8 mouse cellular contexts compared by ENCODE assay signal in the genomic region with DNA sequence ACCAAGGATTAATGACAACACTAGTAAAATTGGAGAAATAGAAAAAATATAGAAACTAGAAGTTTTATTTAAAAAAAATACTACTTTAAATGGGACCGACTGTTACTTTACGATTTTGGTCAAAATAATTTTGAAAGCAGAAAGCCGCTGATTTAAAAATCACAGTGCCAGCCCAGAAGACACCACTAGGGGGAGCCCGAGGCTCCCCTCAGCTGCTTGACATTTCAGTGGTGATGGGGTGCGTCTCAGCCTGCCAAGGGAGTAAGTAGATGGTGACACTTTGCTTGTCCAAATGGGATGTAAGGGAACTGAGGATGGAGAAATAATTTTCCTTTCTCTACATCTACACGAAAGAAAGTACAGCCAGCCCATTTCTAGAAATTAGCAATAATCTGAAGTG.
DNase-seq lines count a peak whose midpoint lies in the region; ATAC-seq and TF ChIP-seq lines count a peak whose summit lies in the region.

No protein-coding gene starts in this region.

- DNase-seq in liver, adult 2 months (ENCODE audit: extremely low read depth, low read depth, low spot score) = peak; percentile 20
- no peak for DNase-seq in liver, embryonic 11.5 days (ENCODE audit: low spot score)
- peak; percentile 68 for DNase-seq in R1 (ENCODE audit: low read depth, low spot score)
- peak; percentile 68 for DNase-seq in induced T-regulatory cell, adult 2 months (ENCODE audit: low read depth)
- peak; percentile 55 for DNase-seq in liver, postnatal 0 days
- DNase-seq in skeletal muscle tissue, adult 2 months (ENCODE audit: low read depth, low spot score) = peak; percentile 44

- no peak overlapping the region for H3K4me2 ChIP-seq in liver, embryonic 11.5 days
- no peak overlapping the region for H3K4me2 ChIP-seq in liver, postnatal 0 days (ENCODE audit: low read depth, low read length)

- H3K27me3 ChIP-seq in liver, adult 2 months (ENCODE audit: control insufficient read depth, insufficient read depth, low read length) = no peaks in the 10 kb centered on the region
- H3K27me3 ChIP-seq in liver, embryonic 11.5 days (replicated peaks; ENCODE audit: control insufficient read depth, insufficient read depth, low read length) = no peaks in the 10 kb centered on the region
- H3K27me3 ChIP-seq in liver, postnatal 0 days (ENCODE audit: insufficient read depth, low read length) = no peaks in the 10 kb centered on the region

- ATAC-seq in liver, embryonic 11.5 days (replicated peaks; ENCODE audit: low FRiP score) = no peak
- peak; percentile 80 for ATAC-seq in common myeloid progenitor, adult 5-6 weeks (replicated peaks; ENCODE audit: low read depth, poor library complexity, severe bottlenecking)
- ATAC-seq in liver, postnatal 0 days = no peak
- ATAC-seq in erythroid progenitor cell, adult 5-6 weeks (replicated peaks; ENCODE audit: low FRiP score, poor library complexity, severe bottlenecking) = no peak

- H3K79me2 ChIP-seq in liver, adult 2 months (ENCODE audit: control insufficient read depth, insufficient read depth, low read length) = no peaks in the 10 kb centered on the region

- 19% methylated on average over 6 of the region's 6 CpGs for WGBS in liver, adult 2 months
- 25% methylated on average over 6 of the region's 6 CpGs for WGBS in liver, embryonic 11.5 days
- 18% methylated on average over 6 of the region's 6 CpGs for WGBS in liver, postnatal 0 days (ENCODE audit: insufficient replicate concordance)

- TF ChIP-seq POLR2A in liver, adult 2 months (IDR thresholded peaks at IDR 0.05; ENCODE audit: extremely low read depth, insufficient read depth, low read length) = no peak

- no peak for TF ChIP-seq EP300 in liver, postnatal 0 days (IDR thresholded peaks at IDR 0.05; ENCODE audit: low read depth)

- no peaks in the 10 kb centered on the region for H3K9me3 ChIP-seq in liver, embryonic 11.5 days (ENCODE audit: control insufficient read depth, low read length)
- no peaks in the 10 kb centered on the region for H3K9me3 ChIP-seq in liver, postnatal 0 days (ENCODE audit: low read length)

- peak; percentile 88 for TF ChIP-seq CTCF in liver, adult 2 months (IDR thresholded peaks at IDR 0.05; ENCODE audit: low read depth, low read length)
- TF ChIP-seq CTCF in liver, postnatal 0 days (IDR thresholded peaks at IDR 0.05; ENCODE audit: low read depth) = peak; percentile 83

- no peaks in the 10 kb centered on the region for H3K4me1 ChIP-seq in liver, adult 2 months (ENCODE audit: control insufficient read depth, insufficient read depth, low read length)
- H3K4me1 ChIP-seq in liver, embryonic 11.5 days (replicated peaks; ENCODE audit: control insufficient read depth, insufficient read depth, low read length) = no peaks in the 10 kb centered on the region
- H3K4me1 ChIP-seq in liver, postnatal 0 days (ENCODE audit: insufficient read depth) = no peaks in the 10 kb centered on the region

- no peaks in the 10 kb centered on the region for H3K36me3 ChIP-seq in liver, adult 2 months (ENCODE audit: control insufficient read depth, insufficient read depth, low read length)
- H3K36me3 ChIP-seq in liver, embryonic 11.5 days (ENCODE audit: control insufficient read depth, insufficient read depth, low read length) = no peaks in the 10 kb centered on the region
- H3K36me3 ChIP-seq in liver, postnatal 0 days (replicated peaks; ENCODE audit: insufficient read depth, low read length) = no peaks in the 10 kb centered on the region

- H3K27ac ChIP-seq in liver, adult 2 months (replicated peaks; ENCODE audit: insufficient read depth, low read depth, low read length) = no peak overlapping the region
- H3K27ac ChIP-seq in liver, embryonic 11.5 days (ENCODE audit: low read depth, low read length) = no peak overlapping the region
- no peak overlapping the region for H3K27ac ChIP-seq in liver, postnatal 0 days (ENCODE audit: low read depth)

- no peak overlapping the region for H3K4me3 ChIP-seq in liver, adult 2 months (ENCODE audit: insufficient read depth, low read depth, low read length)
- H3K4me3 ChIP-seq in liver, embryonic 11.5 days (ENCODE audit: low read depth, low read length) = no peak overlapping the region
- no peak overlapping the region for H3K4me3 ChIP-seq in liver, postnatal 0 days (ENCODE audit: low read depth, low read length)

- no peak overlapping the region for H3K9ac ChIP-seq in liver, adult 2 months (ENCODE audit: low read depth, low read length)
- H3K9ac ChIP-seq in liver, embryonic 11.5 days (ENCODE audit: low read depth, low read length) = no peak overlapping the region
- no peak overlapping the region for H3K9ac ChIP-seq in liver, postnatal 0 days (replicated peaks)
